Mouse (Mus musculus) right cerebral cortex, adult 2 months (tissue): ENCODE measurements around the gene Crybb3.

Source experiments
- DNase-seq, 2 experiments: peaks; one replicate each; pipeline ENCODE4 v3.0.0; 2021 to 2022; ENCODE audit warnings: low spot score in 2 of 2

Gene Crybb3

DNA sequence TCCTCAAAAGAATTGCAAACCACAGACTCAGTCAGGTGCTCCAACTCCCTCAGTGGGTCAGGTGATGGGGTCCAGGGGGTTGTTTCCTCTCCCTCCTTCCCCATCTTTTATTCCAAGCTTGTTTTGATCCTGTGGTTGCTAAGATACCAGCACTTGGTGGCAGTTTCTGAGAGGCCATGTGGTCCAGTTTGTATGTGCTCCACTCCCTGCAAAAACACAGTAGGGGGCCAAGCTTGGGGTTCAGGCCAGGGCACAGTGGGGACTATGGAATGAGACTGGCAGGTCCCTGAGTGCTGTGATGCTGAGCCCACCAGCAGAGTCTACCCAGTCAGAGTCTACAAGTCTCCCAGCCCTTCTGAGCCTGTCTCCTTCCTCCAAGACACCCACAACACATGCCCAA, 31.5 kb downstream of the Crybb3 start:
- DNase-seq = peak in 1 of 2 experiments; percentile 24

DNA sequence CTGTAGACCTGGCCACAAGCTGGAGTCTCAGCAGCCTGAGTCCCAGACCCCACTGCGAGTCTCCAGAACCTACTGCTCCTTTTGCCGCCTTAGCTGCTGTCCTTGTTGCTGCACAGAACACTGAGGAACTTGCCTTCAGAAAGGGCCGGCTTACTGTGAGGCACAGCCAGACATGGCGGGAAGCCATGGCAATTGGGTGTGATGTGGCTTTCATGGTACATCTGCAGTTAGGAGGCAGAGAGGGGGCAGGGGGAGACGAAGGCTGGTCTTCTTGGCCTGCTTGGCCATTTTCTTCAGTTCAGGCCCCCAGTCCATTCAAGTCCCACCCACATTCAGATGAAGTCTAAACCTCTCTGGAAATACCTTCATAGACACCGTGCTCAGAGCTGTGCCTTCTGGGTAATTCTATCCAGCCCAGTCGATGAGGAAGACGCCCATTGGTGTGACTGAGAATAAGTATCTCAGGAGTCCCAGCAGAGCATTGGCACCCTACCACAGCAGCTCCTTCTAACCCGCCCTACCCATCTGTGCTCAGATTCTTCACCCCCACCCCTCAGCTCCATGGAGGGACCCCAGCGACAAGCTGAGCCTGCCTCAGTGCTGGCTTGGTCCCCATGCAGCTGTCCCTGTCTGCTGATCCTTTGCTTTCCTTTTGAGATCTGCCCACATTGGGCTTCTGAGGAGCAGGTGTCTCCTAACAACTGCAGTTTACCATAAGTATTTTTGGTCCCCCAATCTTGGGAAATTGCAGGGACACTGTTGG, 35.7 kb downstream of the Crybb3 start:
- DNase-seq = peak in 1 of 2 experiments; percentile 44

DNA sequence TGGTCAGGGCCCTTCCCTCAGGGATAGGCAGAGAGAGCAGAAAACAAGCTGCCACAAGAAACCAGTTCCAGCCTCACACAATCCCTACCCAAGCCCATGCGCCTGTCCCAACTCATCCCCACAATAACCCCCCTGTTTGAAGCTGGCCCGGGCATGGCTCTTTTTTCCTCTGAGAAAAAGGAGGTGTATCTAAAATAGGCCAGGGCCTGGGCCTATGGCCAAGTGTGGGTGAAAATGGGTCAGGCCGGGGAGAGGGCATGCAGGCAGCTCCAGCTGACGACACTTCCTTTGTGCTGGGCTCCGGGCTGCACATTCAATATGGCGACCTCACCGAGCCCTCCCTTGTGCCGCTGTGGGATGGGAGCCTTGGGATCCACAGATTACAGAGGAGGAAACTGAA, 37.9 kb downstream of the Crybb3 start:
- peak; percentile 41 to 58 for DNase-seq

DNA sequence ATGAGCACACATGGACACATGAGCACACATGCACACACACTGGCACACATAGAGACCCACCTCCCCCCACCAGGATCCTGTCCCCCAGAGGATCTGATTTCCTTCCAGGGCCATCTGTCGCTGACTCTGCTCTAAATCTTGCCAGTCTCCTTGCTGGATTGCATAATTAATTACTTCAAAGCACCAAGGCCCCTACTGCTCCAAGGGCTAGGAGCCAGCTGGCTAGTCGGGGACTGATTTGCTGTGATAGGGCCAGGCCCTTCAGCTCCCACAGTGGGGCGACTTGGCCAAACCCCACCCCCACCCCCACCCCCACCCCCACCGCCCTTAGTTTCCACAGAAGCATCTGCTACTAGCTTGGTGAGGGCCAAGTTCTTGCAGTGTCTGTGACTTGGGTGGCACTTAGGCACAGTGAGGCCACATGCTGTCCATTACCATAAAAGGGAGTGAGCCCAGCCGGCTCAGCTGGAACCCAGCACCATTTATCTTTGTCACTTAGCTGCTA, 39.8 kb downstream of the Crybb3 start:
- DNase-seq = peak; percentile 54 to 74

DNA sequence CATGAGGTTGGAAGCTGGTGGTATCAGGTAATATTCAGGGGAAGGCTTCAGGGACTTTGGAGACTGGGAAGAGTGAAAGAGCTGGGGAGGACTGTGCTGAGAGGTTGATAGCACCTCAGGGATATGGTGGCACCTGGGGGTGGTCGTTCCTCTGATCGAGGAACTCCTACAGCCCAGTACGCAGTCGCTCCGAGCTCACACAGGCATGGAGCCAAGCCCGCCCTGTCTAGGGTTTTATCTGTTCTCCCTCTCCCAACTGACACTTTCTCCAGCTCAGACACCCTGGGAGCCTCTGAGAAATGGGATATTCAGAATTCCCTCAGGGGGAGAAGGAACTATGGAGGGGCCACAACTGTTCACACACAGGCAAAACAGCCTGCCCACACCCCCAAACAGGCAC, 40.6 kb downstream of the Crybb3 start:
- DNase-seq = no peak

DNA sequence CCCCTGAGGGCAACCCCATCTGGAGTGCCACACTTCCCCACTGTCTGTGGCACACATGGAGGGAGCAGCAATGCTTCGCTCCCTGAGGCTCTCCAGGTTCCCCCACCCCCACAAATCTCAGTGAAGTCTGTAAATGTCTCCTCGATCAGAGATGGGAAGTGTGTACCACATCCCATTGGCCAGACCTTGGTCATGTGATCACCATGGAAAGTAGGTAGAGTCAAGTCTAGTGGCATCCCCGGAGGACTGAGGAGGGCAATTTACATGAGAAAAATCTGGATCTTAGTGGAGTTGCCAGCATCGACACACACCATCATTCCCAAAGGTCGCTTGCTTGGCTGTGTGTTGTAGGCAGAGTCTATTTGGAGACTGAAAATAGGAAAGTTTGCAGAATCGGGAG, 42.8 kb downstream of the Crybb3 start:
- no peak for DNase-seq

DNA sequence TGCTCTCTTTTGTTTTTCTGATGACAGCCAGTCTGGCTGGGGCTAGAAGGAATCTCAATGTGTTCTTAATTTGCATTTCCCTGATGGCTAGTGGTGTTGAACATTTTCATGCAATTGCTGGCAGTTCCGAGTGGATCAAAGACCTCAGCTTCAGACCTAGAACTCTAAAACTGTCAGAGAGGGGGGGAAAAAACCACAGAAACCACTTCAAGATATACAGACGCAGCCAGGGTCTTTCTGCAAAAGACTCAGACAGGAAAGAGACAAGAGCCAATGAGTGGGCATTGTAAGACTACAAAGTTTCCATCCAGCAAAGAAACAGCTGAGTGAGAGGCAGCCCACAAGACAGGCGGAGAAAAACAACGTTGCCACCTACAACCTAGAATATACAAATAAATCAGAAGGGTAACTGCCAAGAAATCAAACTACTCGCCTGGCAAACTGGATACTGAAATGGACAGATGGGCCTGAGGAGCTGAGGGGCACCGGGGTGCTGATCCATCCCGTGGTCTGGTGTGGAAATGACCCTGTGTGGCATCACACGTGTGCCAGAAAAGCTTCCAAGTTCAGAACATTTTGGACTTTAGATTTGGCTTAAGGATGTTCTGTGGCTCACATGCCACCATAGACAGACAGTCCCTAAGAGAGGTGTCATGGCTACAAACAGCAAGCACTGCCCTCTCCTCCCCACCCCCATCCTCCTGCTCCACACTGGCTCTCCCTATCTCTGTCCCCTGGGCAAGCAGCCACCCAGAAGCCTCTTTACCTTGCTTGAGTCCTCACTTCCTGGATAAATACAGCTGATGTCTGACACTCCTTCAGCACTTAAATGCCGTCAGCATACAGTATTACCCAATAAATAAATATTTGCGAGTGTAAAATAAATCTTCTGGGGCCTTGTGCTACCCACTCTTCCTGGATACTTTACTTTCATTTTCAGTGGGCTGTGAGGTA, 46.0 kb downstream of the Crybb3 start:
- DNase-seq = no peak

DNA sequence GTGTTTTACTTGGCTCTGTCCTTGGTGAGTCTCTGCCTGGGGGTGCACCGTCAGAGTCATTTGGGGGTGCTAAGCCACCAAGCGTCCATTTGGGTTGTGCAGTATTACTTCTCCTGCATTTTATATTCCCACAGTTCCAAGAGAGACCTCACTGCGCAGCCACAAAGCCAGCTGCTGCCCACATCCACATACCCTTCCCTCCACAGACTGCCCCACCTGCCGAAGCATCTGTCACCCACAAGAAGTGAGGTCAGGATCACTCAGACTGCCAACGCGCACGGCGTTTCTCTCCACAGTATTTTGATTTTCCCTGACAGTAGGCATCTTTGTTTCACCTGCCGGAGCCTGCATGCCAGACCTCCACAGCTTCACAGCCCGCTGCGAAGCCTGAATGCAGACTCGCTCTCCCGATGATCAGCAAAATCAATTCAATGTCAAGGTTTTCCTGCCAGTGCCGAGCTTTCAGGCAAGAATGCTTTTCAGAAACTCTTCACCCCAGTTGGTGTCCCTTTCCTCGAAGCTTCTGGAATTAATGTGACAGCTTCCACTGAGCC, 50.1 kb downstream of the Crybb3 start:
- no peak for DNase-seq

DNA sequence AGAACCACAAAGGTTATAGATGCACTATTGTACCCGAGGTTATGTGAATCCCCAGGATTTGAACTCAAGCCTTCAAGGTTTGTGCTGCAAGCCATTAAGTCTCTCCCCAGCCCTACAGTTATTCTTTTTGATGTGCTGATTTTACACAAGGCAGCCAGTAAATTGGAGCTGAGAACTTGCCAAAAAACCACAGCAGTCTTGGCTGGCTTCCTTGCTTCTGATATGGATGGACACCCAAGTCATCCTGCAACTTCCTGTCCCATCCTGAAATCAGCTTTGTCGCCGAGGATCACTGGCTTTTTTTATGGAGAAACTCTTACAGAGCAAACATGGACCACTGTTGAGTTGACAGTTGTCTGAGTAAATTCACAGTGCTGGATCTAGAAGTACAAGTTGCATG, 51.3 kb downstream of the Crybb3 start:
- no peak for DNase-seq

DNA sequence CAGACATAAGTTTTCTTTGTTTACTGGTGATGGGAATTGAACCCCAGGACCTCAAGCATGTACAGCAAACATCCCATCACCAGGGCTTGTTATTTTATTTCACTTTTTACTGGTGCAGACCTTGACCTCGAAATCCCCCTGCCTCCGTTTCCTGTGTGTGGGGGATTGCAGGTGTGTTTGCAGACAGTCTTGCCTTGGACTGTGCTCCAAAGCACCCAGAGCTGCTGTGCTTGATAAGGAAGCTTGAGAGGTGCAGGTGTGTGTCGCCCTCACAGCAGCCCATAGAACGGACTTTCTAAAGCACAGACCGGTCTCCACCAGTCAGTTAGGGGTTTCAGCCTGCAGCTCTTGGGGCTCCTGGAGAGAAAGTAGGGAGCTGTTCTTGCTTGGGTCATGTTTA, 54.7 kb downstream of the Crybb3 start:
- no peak for DNase-seq
